Mouse (Mus musculus) myocyte (in vitro differentiated cells): ENCODE measurements around the gene Usp54. TPM values are rescaled to one million over a fixed set of nuclear protein-coding genes. Genes with fewer than 3 reads are reported as not detected.

Experiments
- H3K27me3 ChIP-seq: one replicate; pipeline ENCODE4 v1.6.1; 2011; ENCODE audit not compliant: control insufficient read depth, insufficient read depth, insufficient read length
- H3K36me3 ChIP-seq: one replicate; pipeline ENCODE4 v1.6.1; 2011; ENCODE audit not compliant: control insufficient read depth, insufficient read depth
- H3K4me2 ChIP-seq: one replicate; pipeline ENCODE4 v1.6.1; 2011; ENCODE audit warnings: low read depth, control low read depth
- H3K4me3 ChIP-seq: one replicate; pipeline ENCODE4 v1.5.1; 2011; ENCODE audit warnings: mild to moderate bottlenecking, control low read depth, moderate library complexity
- H3K79me2 ChIP-seq: one replicate; pipeline ENCODE4 v1.6.1; 2011; ENCODE audit not compliant: control insufficient read depth, insufficient read depth
- H3ac ChIP-seq: one replicate; pipeline ENCODE4 v1.6.1; 2011; ENCODE audit not compliant: control insufficient read depth, insufficient read length
- CEBPB ChIP-seq: IDR thresholded peaks from 2 replicates; pipeline ENCODE4 v1.6.1; 2011; ENCODE audit warnings: mild to moderate bottlenecking, moderate library complexity; ENCODE audit not compliant: poor library complexity, insufficient read depth, severe bottlenecking
- E2F4 ChIP-seq: IDR thresholded peaks from one replicate; pipeline ENCODE4 v1.6.1; 2011; ENCODE audit warnings: mild to moderate bottlenecking, control low read depth, moderate library complexity; ENCODE audit not compliant: insufficient read depth
- MAX ChIP-seq: IDR thresholded peaks from one replicate; pipeline ENCODE4 v1.6.1; 2011; ENCODE audit warnings: low read depth, mild to moderate bottlenecking, control low read depth
- MYOD1 ChIP-seq, 3 experiments: IDR thresholded peaks; one replicate each; pipeline ENCODE4 v1.6.1; 2011; ENCODE audit warnings: control low read depth in 2 of 3, low read depth in 2 of 3, mild to moderate bottlenecking in 2 of 3, moderate library complexity in 1 of 3; ENCODE audit not compliant: insufficient read length in 2 of 3, control insufficient read depth in 1 of 3
- MYOG ChIP-seq, 3 experiments: IDR thresholded peaks; one replicate each; pipeline ENCODE4 v1.6.1; 2011; ENCODE audit warnings: control low read depth in 2 of 3, low read depth in 2 of 3, mild to moderate bottlenecking in 2 of 3; ENCODE audit not compliant: insufficient read length in 2 of 3, control insufficient read depth in 1 of 3, insufficient read depth in 1 of 3
- POLR2A ChIP-seq: IDR thresholded peaks from one replicate; pipeline ENCODE4 v1.6.1; 2011; ENCODE audit warnings: low read depth, mild to moderate bottlenecking, control low read depth, moderate library complexity; ENCODE audit not compliant: insufficient read length
- POLR2AphosphoS2 ChIP-seq: IDR thresholded peaks from one replicate; pipeline ENCODE4 v1.6.1; 2011; ENCODE audit warnings: low read depth, control low read depth; ENCODE audit not compliant: insufficient read length
- REST ChIP-seq: IDR thresholded peaks from one replicate; pipeline ENCODE4 v1.6.1; 2011; ENCODE audit warnings: mild to moderate bottlenecking, control low read depth, moderate library complexity; ENCODE audit not compliant: insufficient read depth, insufficient read length
- SRF ChIP-seq: IDR thresholded peaks from one replicate; pipeline ENCODE4 v1.6.1; 2011; ENCODE audit warnings: low read depth; ENCODE audit not compliant: control insufficient read depth, insufficient read length
- TCF12 ChIP-seq: IDR thresholded peaks from one replicate; pipeline ENCODE4 v1.6.1; 2011; ENCODE audit warnings: mild to moderate bottlenecking, control low read depth; ENCODE audit not compliant: poor library complexity, insufficient read depth, severe bottlenecking
- TCF3 ChIP-seq: IDR thresholded peaks from one replicate; pipeline ENCODE4 v1.6.1; 2011; ENCODE audit warnings: low read depth, control low read depth; ENCODE audit not compliant: insufficient read length
- USF1 ChIP-seq: IDR thresholded peaks from one replicate; pipeline ENCODE4 v1.6.1; 2011; ENCODE audit warnings: low read depth, mild to moderate bottlenecking, control low read depth, moderate library complexity
- polyA plus RNA-seq: library from polyadenylated mRNA; unstranded; fragments of >200 nt; fragmentation: generic; extraction: Trizol; gene quantifications from one replicate; pipeline ENCODE4 v1.2.1, GENCODE M21; 2012; ENCODE audit warnings: missing spikeins

The Usp54 gene
- polyA plus RNA-seq, 1 experiment = 2.6 TPM

DNA sequence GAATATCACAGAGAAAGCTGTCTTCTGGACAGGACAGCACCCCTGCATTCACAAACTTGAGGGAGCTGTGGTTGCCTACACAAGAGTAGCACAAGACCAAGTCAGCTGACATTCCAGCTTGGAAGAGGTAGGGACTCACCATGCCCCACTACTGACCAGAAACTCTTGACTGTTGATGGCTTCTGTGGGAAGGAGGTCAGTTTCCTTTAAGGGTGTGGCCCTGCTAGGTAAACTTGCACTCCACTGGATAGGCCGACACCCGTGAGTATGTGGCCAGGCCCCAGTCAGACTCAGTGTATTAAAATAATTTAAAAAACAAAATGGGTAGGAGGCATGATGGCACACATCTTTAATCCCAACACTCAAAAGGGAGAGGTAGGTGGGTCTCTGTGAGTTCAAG lies 5.3 kb downstream of the Usp54 start:
- no peaks in the 10 kb centered on the region for H3K27me3 ChIP-seq
- H3ac ChIP-seq = no peak overlapping the region

DNA sequence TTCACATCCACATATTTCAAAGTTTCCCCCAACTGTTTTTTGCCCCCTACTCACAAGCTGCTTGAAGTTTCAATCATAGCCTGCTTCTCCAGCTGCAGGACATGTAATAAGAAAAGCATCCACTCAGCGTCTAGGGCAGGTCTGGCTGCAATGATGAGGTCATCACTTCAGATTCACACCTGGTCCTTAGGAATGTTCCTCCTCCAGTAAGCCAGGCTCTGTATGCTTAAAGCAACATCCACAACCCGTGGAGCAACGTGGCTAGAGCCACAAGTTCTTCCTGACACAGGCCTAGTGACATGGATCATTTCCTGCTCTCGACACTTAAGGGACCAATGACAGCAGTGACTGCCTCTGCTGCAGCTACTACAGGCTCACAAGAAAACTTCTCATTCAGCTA lies 9.6 kb downstream of the Usp54 start:
- Histone ChIP-seq H3ac (no peak overlapping the region), H3K27me3 (no peaks in the 10 kb centered on the region), H3K4me3 (no peak overlapping the region), H3K36me3 (no peaks in the 10 kb centered on the region), H3K4me2 (no peak overlapping the region), H3K79me2 (no peaks in the 10 kb centered on the region)
- no peak for TF ChIP-seq MYOG (IDR thresholded peaks at IDR 0.05; ENCODE audit: control insufficient read depth in 1 of 3, insufficient read depth in 1 of 3, insufficient read length in 2 of 3, low read depth in 2 of 3)
- no peak for TF ChIP-seq POLR2AphosphoS2
- TF ChIP-seq MAX = no peak
- TF ChIP-seq REST = no peak
- TF ChIP-seq USF1 = no peak
- no peak for TF ChIP-seq CEBPB
- no peak for TF ChIP-seq E2F4
- TF ChIP-seq SRF = no peak
- TF ChIP-seq MYOD1 (IDR thresholded peaks at IDR 0.05; ENCODE audit: control insufficient read depth in 1 of 3, insufficient read length in 2 of 3, low read depth in 2 of 3) = no peak
- no peak for TF ChIP-seq TCF12
- no peak for TF ChIP-seq TCF3
- no peak for TF ChIP-seq POLR2A

More for the DNA sequence above, 5.3 kb downstream of the Usp54 start:
- Histone ChIP-seq H3K79me2 (peaks cover 10% of the 10 kb centered on the region), H3K4me2 (no peak overlapping the region), H3K36me3 (no peaks in the 10 kb centered on the region), H3K4me3 (no peak overlapping the region)
- TF ChIP-seq POLR2AphosphoS2 = no peak
- TF ChIP-seq TCF3 = no peak
- TF ChIP-seq USF1 = no peak
- no peak for TF ChIP-seq POLR2A
- TF ChIP-seq CEBPB = no peak

- no peak overlapping the region for H3K4me2 ChIP-seq
These were observed 13.9 kb downstream of the Usp54 start for GRCm38 (mm10) chr14:20626971-20627370.

DNA sequence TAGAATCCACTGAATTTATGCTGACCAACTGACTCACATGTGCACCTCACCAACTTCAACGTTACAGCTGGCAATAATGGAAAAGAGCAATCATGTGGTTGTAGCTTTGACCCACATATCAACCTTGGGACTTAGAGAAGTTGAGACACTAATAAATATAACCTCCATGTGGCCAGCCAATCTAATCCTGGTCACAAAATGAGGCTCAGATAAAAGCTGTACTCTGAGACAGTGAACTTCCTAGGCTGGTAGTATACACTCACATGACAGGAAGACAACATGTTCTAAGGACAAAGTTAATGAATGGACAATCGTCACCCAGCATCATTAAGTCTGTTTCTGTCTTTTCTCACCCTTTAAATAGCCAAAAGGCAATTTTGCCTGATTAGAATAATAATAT lies 14.4 kb downstream of the Usp54 start:
- Histone ChIP-seq H3ac (no peak overlapping the region), H3K79me2 (no peaks in the 10 kb centered on the region), H3K4me2 (no peak overlapping the region), H3K4me3 (no peak overlapping the region), H3K36me3 (no peaks in the 10 kb centered on the region), H3K27me3 (no peaks in the 10 kb centered on the region)
- TF ChIP-seq POLR2A (no peak), E2F4 (no peak), REST (no peak), SRF (no peak), USF1 (no peak), POLR2AphosphoS2 (no peak), TCF12 (no peak), MYOG (IDR thresholded peaks at IDR 0.05; ENCODE audit: control insufficient read depth in 1 of 3, insufficient read depth in 1 of 3, insufficient read length in 2 of 3, low read depth in 2 of 3) (no peak), MAX (no peak), TCF3 (no peak), CEBPB (no peak), MYOD1 (IDR thresholded peaks at IDR 0.05; ENCODE audit: control insufficient read depth in 1 of 3, insufficient read length in 2 of 3, low read depth in 2 of 3) (no peak)

More at GRCm38 (mm10) chr14:20626971-20627370, 13.9 kb downstream of the Usp54 start:
- no peaks in the 10 kb centered on the region for H3K36me3 ChIP-seq
- no peak overlapping the region for H3ac ChIP-seq
- no peaks in the 10 kb centered on the region for H3K27me3 ChIP-seq
- no peaks in the 10 kb centered on the region for H3K79me2 ChIP-seq
- H3K4me3 ChIP-seq = no peak overlapping the region
- TF ChIP-seq SRF (no peak), USF1 (no peak), E2F4 (no peak), MYOG (IDR thresholded peaks at IDR 0.05; ENCODE audit: control insufficient read depth in 1 of 3, insufficient read depth in 1 of 3, insufficient read length in 2 of 3, low read depth in 2 of 3) (no peak), POLR2AphosphoS2 (no peak), TCF12 (no peak), CEBPB (no peak), POLR2A (no peak), MAX (no peak), REST (no peak)

DNA sequence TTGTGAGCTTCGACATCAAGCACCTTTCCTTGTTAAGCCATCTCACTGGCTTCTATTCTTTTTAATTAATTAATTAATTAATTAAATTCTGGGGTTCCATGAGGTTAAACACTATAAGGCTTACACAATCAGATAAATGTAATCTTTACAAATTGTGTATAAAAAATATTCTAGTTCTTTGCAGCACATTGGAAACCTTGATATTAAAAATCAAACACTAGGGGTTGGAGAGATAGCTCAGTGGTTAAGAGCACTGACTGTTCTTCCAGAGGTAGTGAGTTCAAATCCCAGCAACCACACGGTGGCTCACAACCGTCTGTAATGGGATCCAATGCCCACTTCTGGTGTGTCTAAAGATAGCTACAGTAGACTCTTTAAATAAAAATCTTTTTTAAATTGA lies 18.0 kb downstream of the Usp54 start:
- Histone ChIP-seq H3ac (no peak overlapping the region), H3K79me2 (no peaks in the 10 kb centered on the region), H3K4me3 (no peak overlapping the region), H3K27me3 (no peaks in the 10 kb centered on the region), H3K36me3 (no peaks in the 10 kb centered on the region), H3K4me2 (no peak overlapping the region)
- TF ChIP-seq SRF (no peak), MAX (no peak), TCF3 (no peak), USF1 (no peak), CEBPB (no peak), E2F4 (no peak), MYOD1 (IDR thresholded peaks at IDR 0.05; ENCODE audit: control insufficient read depth in 1 of 3, insufficient read length in 2 of 3, low read depth in 2 of 3) (no peak), MYOG (IDR thresholded peaks at IDR 0.05; ENCODE audit: control insufficient read depth in 1 of 3, insufficient read depth in 1 of 3, insufficient read length in 2 of 3, low read depth in 2 of 3) (no peak), POLR2AphosphoS2 (no peak), TCF12 (no peak)
